Mouse (Mus musculus) liver, adult 2 months (tissue): ENCODE results near the gene Nrarp. TPM values are rescaled to one million over a fixed set of nuclear protein-coding genes. Genes with fewer than 3 reads are reported as not detected.

Source experiments
- DNase-seq: peaks from one replicate; pipeline ENCODE4 v3.0.0-alpha.2; 2011; ENCODE audit warnings: low read depth, low spot score; ENCODE audit errors: extremely low read depth
- H3K27ac ChIP-seq: fragments of 200-500 bp; replicated peaks from 2 replicates; pipeline ENCODE4 v1.5.1; 2012; ENCODE audit warnings: low read depth, mild to moderate bottlenecking, control low read depth, inconsistent platforms, low read length; ENCODE audit not compliant: insufficient read depth
- H3K27me3 ChIP-seq: fragments of 200-500 bp; 2 replicates; pipeline ENCODE4 v1.6.1; 2012; ENCODE audit warnings: mild to moderate bottlenecking, moderate library complexity, low read length, inconsistent platforms; ENCODE audit not compliant: control insufficient read depth, insufficient read depth
- H3K36me3 ChIP-seq: fragments of 200-500 bp; 2 replicates; pipeline ENCODE4 v1.6.1; 2012; ENCODE audit warnings: low read length, inconsistent platforms; ENCODE audit not compliant: control insufficient read depth, insufficient read depth
- H3K4me1 ChIP-seq: fragments of 200-500 bp; 2 replicates; pipeline ENCODE4 v1.6.1; 2011; ENCODE audit warnings: low read length; ENCODE audit not compliant: control insufficient read depth, insufficient read depth
- H3K4me3 ChIP-seq: fragments of 200-500 bp; 2 replicates; pipeline ENCODE4 v1.5.1; 2011; ENCODE audit warnings: low read depth, mild to moderate bottlenecking, control low read depth, low read length, moderate library complexity; ENCODE audit not compliant: insufficient read depth
- H3K79me2 ChIP-seq: fragments of 200-500 bp; 2 replicates; pipeline ENCODE4 v1.6.1; 2012; ENCODE audit warnings: inconsistent platforms, mild to moderate bottlenecking, low read length, moderate library complexity; ENCODE audit not compliant: control insufficient read depth, insufficient read depth
- H3K9ac ChIP-seq: fragments of 200-500 bp; 2 replicates; pipeline ENCODE4 v1.6.1; 2012; ENCODE audit warnings: low read depth, mild to moderate bottlenecking, control low read depth, inconsistent platforms, low read length
- CTCF ChIP-seq: fragments of 200-500 bp; IDR thresholded peaks from 2 replicates; pipeline ENCODE4 v1.5.1; 2011; ENCODE audit warnings: low read depth, low read length, control low read depth
- POLR2A ChIP-seq: fragments of 200-500 bp; IDR thresholded peaks from 2 replicates; pipeline ENCODE4 v1.6.1; 2011; ENCODE audit warnings: low read length, control low read depth; ENCODE audit not compliant: insufficient read depth; ENCODE audit errors: extremely low read depth
- WGBS: fragments of 180-500 bp; shearing (Covaris S2); methylation state at CpG from one replicate; pipeline ENCODE4 v1.1.7; 2018; 5-methylcytosine and 5-hydroxymethylcytosine counted together
- polyA plus RNA-seq: library from polyadenylated mRNA; depleted of rRNA; stranded (reverse); fragments of >200 nt; gene quantifications from 2 replicates; pipeline ENCODE4 v1.2.3, GENCODE M21; 2012
- total RNA-seq: library from RNA; depleted of rRNA; stranded (reverse); fragments of >200 nt; gene quantifications from 2 replicates; pipeline ENCODE4 v1.2.3, GENCODE M21; 2014

The Nrarp gene
- total and polyA plus RNA-seq, 2 experiments, result 0.74 to 1.6 TPM

GRCm38 (mm10) chr2:25176573-25176972 lies 4.0 kb upstream of the Nrarp start:
- Histone ChIP-seq H3K9ac (no peak overlapping the region), H3K4me3 (no peak overlapping the region), H3K27me3 (peaks cover 5% of the 10 kb centered on the region), H3K36me3 (no peaks in the 10 kb centered on the region), H3K27ac (peak overlapping the region; percentile 45), H3K4me1 (no peaks in the 10 kb centered on the region), H3K79me2 (no peaks in the 10 kb centered on the region)
- WGBS, result 80% methylated on average over 6 of the region's 6 CpGs
- no peak for DNase-seq
- TF ChIP-seq POLR2A, result no peak
- no peak for TF ChIP-seq CTCF

- no peaks in the 10 kb centered on the region for H3K4me1 ChIP-seq
- H3K79me2 ChIP-seq, result no peaks in the 10 kb centered on the region
- no peak overlapping the region for H3K9ac ChIP-seq
- H3K27ac ChIP-seq, result peak overlapping the region; percentile 45
- H3K36me3 ChIP-seq, result no peaks in the 10 kb centered on the region
- peaks cover 5% of the 10 kb centered on the region for H3K27me3 ChIP-seq
- no peak overlapping the region for H3K4me3 ChIP-seq
- TF ChIP-seq CTCF (no peak), POLR2A (no peak)
- WGBS, result 76% methylated on average over 4 of the region's 4 CpGs
- DNase-seq, result no peak
Observed at GRCm38 (mm10) chr2:25177076-25177475, 3.5 kb upstream of the Nrarp start.

- Histone ChIP-seq H3K4me3 (no peak overlapping the region), H3K9ac (no peak overlapping the region), H3K27me3 (peaks cover 5% of the 10 kb centered on the region), H3K4me1 (no peaks in the 10 kb centered on the region), H3K79me2 (no peaks in the 10 kb centered on the region), H3K36me3 (no peaks in the 10 kb centered on the region), H3K27ac (no peak overlapping the region)
- 71% methylated on average over 6 of the region's 6 CpGs for WGBS
- TF ChIP-seq CTCF, result no peak
- TF ChIP-seq POLR2A, result no peak
- DNase-seq, result no peak
Observed at GRCm38 (mm10) chr2:25177685-25178084, 2.9 kb upstream of the Nrarp start.

GRCm38 (mm10) chr2:25178285-25178972 lies 2.1 kb upstream of the Nrarp start:
- WGBS, result 71% methylated on average over 10 of the region's 10 CpGs
- Histone ChIP-seq H3K9ac (no peak overlapping the region), H3K27me3 (peaks cover 5% of the 10 kb centered on the region), H3K27ac (no peak overlapping the region), H3K4me3 (no peak overlapping the region), H3K36me3 (no peaks in the 10 kb centered on the region), H3K79me2 (no peaks in the 10 kb centered on the region), H3K4me1 (no peaks in the 10 kb centered on the region)
- no peak for DNase-seq
- TF ChIP-seq CTCF (no peak), POLR2A (no peak)

GRCm38 (mm10) chr2:25179566-25180217 lies 866 bp upstream of the Nrarp start:
- no peak overlapping the region for H3K9ac ChIP-seq
- no peaks in the 10 kb centered on the region for H3K4me1 ChIP-seq
- H3K79me2 ChIP-seq, result no peaks in the 10 kb centered on the region
- H3K27ac ChIP-seq, result no peak overlapping the region
- no peak for DNase-seq
- 73% methylated on average over 15 of the region's 15 CpGs for WGBS
- no peak overlapping the region for H3K4me3 ChIP-seq
- H3K27me3 ChIP-seq, result peaks cover 5% of the 10 kb centered on the region
- TF ChIP-seq CTCF, result no peak
- no peak for TF ChIP-seq POLR2A
- H3K36me3 ChIP-seq, result no peaks in the 10 kb centered on the region
